Mouse (Mus musculus) kidney, postnatal 25 days (tissue): Measurements from ENCODE around the gene Gm13693.
"Not testable (repeated sequence)": the region's sequence is repeated elsewhere in the genome, so short reads cannot be mapped to it uniquely, and the experiment has no call there.

Source experiments
- DNase-seq, 2 experiments: peaks; one replicate each; pipeline ENCODE4 v3.0.0; 2021; ENCODE audit warnings: mixed read lengths in 2 of 2

Gm13693 gene

GRCm38 (mm10) chr2:83961203-83961602 lies at the start of gene Gm13693:
Gene Gm13693, plus strand, starts transcription at chr2:83961503.
- DNase-seq: not testable (repeated sequence)

- no peak for DNase-seq
These were observed 31.7 kb upstream of the Gm13693 start for GRCm38 (mm10) chr2:83929478-83930088.

- peak; percentile 36 to 77 for DNase-seq
These were observed 20.4 kb upstream of the Gm13693 start, which contains the start of gene Zswim2 for GRCm38 (mm10) chr2:83940931-83941361. Gene Zswim2, minus strand, starts transcription at chr2:83941228.

- no peak for DNase-seq
These were observed 19.9 kb upstream of the Gm13693 start for GRCm38 (mm10) chr2:83941378-83941777.

- no peak for DNase-seq
These were observed 19.5 kb upstream of the Gm13693 start for GRCm38 (mm10) chr2:83941792-83942191.

GRCm38 (mm10) chr2:83955393-83955792 lies 5.9 kb upstream of the Gm13693 start, which contains the start of gene Gm13698:
Gene Gm13698, plus strand, starts transcription at chr2:83955693.
- DNase-seq: not testable (repeated sequence)

GRCm38 (mm10) chr2:83967013-83967412 lies 5.7 kb downstream of the Gm13693 start, which contains the start of gene Gm13695:
Gene Gm13695, plus strand, starts transcription at chr2:83967313.
- DNase-seq: not testable (repeated sequence)

- not testable (repeated sequence) for DNase-seq
These were observed 11.5 kb downstream of the Gm13693 start, which contains the start of gene Gm13696 for GRCm38 (mm10) chr2:83972823-83973222. Gene Gm13696, plus strand, starts transcription at chr2:83973123.

GRCm38 (mm10) chr2:83978633-83979032 lies 17.3 kb downstream of the Gm13693 start, which contains the start of gene Gm13694:
Gene Gm13694, plus strand, starts transcription at chr2:83978933.
- not testable (repeated sequence) for DNase-seq

GRCm38 (mm10) chr2:83984443-83984842 lies 23.1 kb downstream of the Gm13693 start, which contains the start of gene Gm13697:
Gene Gm13697, plus strand, starts transcription at chr2:83984743.
- DNase-seq: not testable (repeated sequence)

- not testable (repeated sequence) for DNase-seq
These were observed 28.9 kb downstream of the Gm13693 start, which contains the start of gene Gm13691 for GRCm38 (mm10) chr2:83990253-83990652. Gene Gm13691, plus strand, starts transcription at chr2:83990553.

GRCm38 (mm10) chr2:83993639-83994255 lies 32.4 kb downstream of the Gm13693 start:
- DNase-seq: not testable (repeated sequence)

GRCm38 (mm10) chr2:83994526-83994925 lies 33.2 kb downstream of the Gm13693 start:
- DNase-seq: not testable (repeated sequence)

- DNase-seq: no peak
These were observed 47.6 kb downstream of the Gm13693 start for GRCm38 (mm10) chr2:84008913-84009312.

GRCm38 (mm10) chr2:84009818-84010217 lies 48.5 kb downstream of the Gm13693 start:
- no peak for DNase-seq
